Mouse (Mus musculus): ENCODE results near the gene Cwc25.

Gene Cwc25

GRCm38 (mm10) chr11:97697891-97698529, 68.3 kb downstream of the Cwc25 start:
- no peak for DNase-seq

- no peak for DNase-seq
Measured at GRCm38 (mm10) chr11:97697199-97697890, 69.0 kb downstream of the Cwc25 start.

DNA sequence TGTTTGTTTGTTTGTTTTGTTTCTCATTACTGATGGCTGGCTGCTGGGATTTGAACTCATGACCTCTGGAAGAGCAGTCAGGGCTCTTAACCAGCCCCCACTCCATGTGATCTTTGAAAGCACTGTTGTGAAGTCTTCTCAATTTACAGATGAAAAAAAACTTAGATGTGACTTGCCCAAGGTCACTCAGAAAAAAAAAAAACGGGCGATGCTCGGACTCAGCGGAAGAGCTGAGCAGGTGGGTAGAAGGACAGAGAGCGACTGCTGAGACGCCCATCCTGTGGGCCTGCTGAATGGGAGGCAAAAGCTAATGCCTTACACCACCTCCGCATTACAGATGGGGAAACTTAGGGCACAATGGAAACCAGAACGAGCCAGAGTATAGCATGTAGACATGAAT, 69.7 kb downstream of the Cwc25 start:
- DNase-seq: no peak

GRCm38 (mm10) chr11:97695712-97696401, 70.5 kb downstream of the Cwc25 start:
- no peak for DNase-seq
